Mouse (Mus musculus) thymus, adult 2 months (tissue): ENCODE measurements at regions not wholly inside any gene's neighbourhood (a gene's known extent, or its start where the extent isn't known, plus 50 kb on each side); places are given as distances from the start of the nearest gene placed in this dataset.

ENCODE experiments used
- DNase-seq: peaks from one replicate; pipeline ENCODE4 v3.0.0; 2021
- H3K27ac ChIP-seq: fragments of 200-500 bp; 2 replicates; pipeline ENCODE4 v1.5.1; 2012; ENCODE audit warnings: low read length, control low read depth; ENCODE audit not compliant: control insufficient read depth, insufficient read depth
- H3K27me3 ChIP-seq: fragments of 200-500 bp; 2 replicates; pipeline ENCODE4 v1.6.1; 2012; ENCODE audit warnings: mild to moderate bottlenecking, low read length, moderate library complexity, mixed read lengths; ENCODE audit not compliant: control insufficient read depth, insufficient read depth
- H3K36me3 ChIP-seq: fragments of 200-500 bp; 2 replicates; pipeline ENCODE4 v1.6.1; 2012; ENCODE audit warnings: mild to moderate bottlenecking, low read length, moderate library complexity; ENCODE audit not compliant: control insufficient read depth, insufficient read depth
- H3K4me1 ChIP-seq: fragments of 200-500 bp; replicated peaks from 2 replicates; pipeline ENCODE4 v1.6.1; 2012; ENCODE audit warnings: low read length; ENCODE audit not compliant: control insufficient read depth, insufficient read depth
- H3K4me3 ChIP-seq: fragments of 200-500 bp; 2 replicates; pipeline ENCODE4 v1.5.1; 2012; ENCODE audit warnings: mild to moderate bottlenecking, low read length, control low read depth, moderate library complexity; ENCODE audit not compliant: control insufficient read depth, insufficient read depth
- CTCF ChIP-seq: fragments of 200-500 bp; IDR thresholded peaks from 2 replicates; pipeline ENCODE4 v1.5.1; 2012; ENCODE audit warnings: mild to moderate bottlenecking, control low read depth, low read length, moderate library complexity, borderline replicate concordance; ENCODE audit not compliant: control insufficient read depth, poor library complexity, insufficient read depth; ENCODE audit errors: extremely low read depth
- POLR2A ChIP-seq: fragments of 200-500 bp; IDR thresholded peaks from 2 replicates; pipeline ENCODE4 v1.6.1; 2012; ENCODE audit warnings: mild to moderate bottlenecking, low read length, control low read depth, moderate library complexity; ENCODE audit not compliant: control insufficient read depth, poor library complexity, insufficient read depth; ENCODE audit errors: extremely low read depth
- WGBS: fragments of 180-500 bp; shearing (Covaris S2); methylation state at CpG from one replicate; pipeline ENCODE4 v1.1.7; 2018; 5-methylcytosine and 5-hydroxymethylcytosine counted together

DNA sequence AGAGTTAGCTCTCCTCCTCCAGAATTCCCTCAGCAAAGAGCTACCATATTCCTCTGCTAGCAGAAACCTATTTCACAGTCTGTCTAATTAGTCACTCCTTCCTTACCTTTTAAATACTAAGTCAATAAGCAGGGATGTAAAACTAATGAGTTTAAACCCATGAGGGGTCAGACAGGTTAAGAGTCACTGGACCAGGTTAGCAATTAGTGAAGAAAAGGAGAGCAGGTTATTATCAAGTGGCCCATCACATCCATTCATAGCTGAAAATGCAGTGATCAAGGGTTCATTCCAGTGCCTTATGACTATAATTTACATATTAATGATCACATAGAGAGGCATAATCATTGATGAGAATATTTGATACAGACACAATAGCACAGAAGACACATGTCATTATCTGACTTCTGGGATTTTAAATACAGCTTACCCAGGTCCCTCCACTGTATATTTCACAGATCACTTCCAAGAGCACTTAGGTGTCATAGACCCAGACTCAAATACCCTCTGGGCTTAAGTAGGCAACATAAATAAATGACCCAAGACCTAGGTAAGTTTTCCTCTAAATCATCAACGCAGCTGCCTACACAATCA is 355.4 kb upstream of the Rgma start:
- no peaks in the 10 kb centered on the region for H3K4me1 ChIP-seq
- no peaks in the 10 kb centered on the region for H3K36me3 ChIP-seq
- H3K27me3 ChIP-seq: no peaks in the 10 kb centered on the region
- H3K27ac ChIP-seq: no peak overlapping the region
- DNase-seq: no peak
- WGBS: 79% methylated on average over 1 of the region's 1 CpGs
- TF ChIP-seq CTCF (no peak), POLR2A (no peak)
- no peak overlapping the region for H3K4me3 ChIP-seq

GRCm38 (mm10) chr7:73021786-73022185 is 353.5 kb upstream of the Rgma start:
- H3K4me1 ChIP-seq: no peaks in the 10 kb centered on the region
- no peaks in the 10 kb centered on the region for H3K27me3 ChIP-seq
- H3K4me3 ChIP-seq: no peak overlapping the region
- no peak overlapping the region for H3K27ac ChIP-seq
- WGBS: 90% methylated on average over 2 of the region's 2 CpGs
- no peak for DNase-seq
- TF ChIP-seq CTCF: no peak
- TF ChIP-seq POLR2A: no peak
- H3K36me3 ChIP-seq: no peaks in the 10 kb centered on the region

GRCm38 (mm10) chr7:73025640-73026039 is 349.7 kb upstream of the Rgma start:
- H3K27me3 ChIP-seq: no peaks in the 10 kb centered on the region
- 80% methylated on average over 5 of the region's 5 CpGs for WGBS
- DNase-seq: no peak
- no peak for TF ChIP-seq CTCF
- TF ChIP-seq POLR2A: no peak
- H3K27ac ChIP-seq: no peak overlapping the region
- no peaks in the 10 kb centered on the region for H3K36me3 ChIP-seq
- H3K4me1 ChIP-seq: no peaks in the 10 kb centered on the region
- no peak overlapping the region for H3K4me3 ChIP-seq

DNA sequence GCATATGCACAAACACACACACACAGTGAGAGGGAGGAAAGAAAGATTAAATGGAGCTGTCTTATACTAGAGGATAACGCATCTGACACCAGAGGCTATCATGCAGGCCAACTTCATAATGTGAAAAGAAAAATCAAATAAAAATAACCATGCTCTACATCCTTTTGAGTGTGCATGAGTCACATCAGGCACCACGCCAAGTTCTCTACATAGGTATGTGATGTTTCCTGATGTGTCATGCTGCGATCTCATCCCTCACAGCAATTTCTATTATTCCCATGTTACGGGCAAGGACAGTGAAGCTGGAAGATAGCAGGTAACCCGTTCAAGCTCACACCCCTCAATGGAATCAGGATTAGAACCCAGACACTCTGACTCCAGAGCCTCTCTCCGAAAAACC is 346.4 kb upstream of the Rgma start:
- no peak for DNase-seq
- H3K27ac ChIP-seq: no peak overlapping the region
- WGBS: 87% methylated on average over 6 of the region's 6 CpGs
- no peak for TF ChIP-seq POLR2A
- TF ChIP-seq CTCF: no peak
- no peak overlapping the region for H3K4me3 ChIP-seq
- no peaks in the 10 kb centered on the region for H3K4me1 ChIP-seq
- no peaks in the 10 kb centered on the region for H3K36me3 ChIP-seq
- H3K27me3 ChIP-seq: no peaks in the 10 kb centered on the region

DNA sequence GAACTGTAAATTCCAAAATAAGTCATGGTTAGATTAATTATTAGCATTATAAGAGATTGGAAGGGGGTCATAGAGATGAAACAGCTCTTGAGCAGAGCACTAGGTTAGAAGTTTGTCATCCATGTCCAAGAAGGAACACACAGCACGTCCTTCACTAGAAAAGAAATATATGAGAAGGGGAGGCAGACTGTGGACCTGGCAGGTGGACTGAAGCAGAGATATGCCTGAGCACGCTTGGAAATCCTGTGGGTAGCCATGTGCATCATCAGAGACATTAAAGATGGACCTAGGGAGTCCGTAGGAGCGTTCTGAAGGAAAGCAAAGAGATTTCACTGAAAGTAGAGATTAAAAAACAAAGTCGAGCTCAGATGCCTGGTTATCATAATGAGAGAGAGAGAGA is 343.9 kb upstream of the Rgma start:
- 88% methylated on average over 5 of the region's 5 CpGs for WGBS
- Histone ChIP-seq H3K36me3 (no peaks in the 10 kb centered on the region), H3K4me1 (no peaks in the 10 kb centered on the region), H3K27ac (no peak overlapping the region), H3K4me3 (no peak overlapping the region), H3K27me3 (no peaks in the 10 kb centered on the region)
- TF ChIP-seq CTCF (no peak), POLR2A (no peak)
- no peak for DNase-seq

- TF ChIP-seq POLR2A (no peak), CTCF (no peak)
- Histone ChIP-seq H3K27me3 (no peaks in the 10 kb centered on the region), H3K27ac (no peak overlapping the region), H3K36me3 (no peaks in the 10 kb centered on the region), H3K4me1 (no peaks in the 10 kb centered on the region), H3K4me3 (no peak overlapping the region)
- DNase-seq: no peak
- 82% methylated on average over 23 of the region's 23 CpGs for WGBS
Observed at GRCm38 (mm10) chr7:73032316-73032980, 342.9 kb upstream of the Rgma start.
